Mouse (Mus musculus) lung, adult 2 months (tissue): ENCODE results near the gene Tmem203. TPM values are rescaled to one million over a fixed set of nuclear protein-coding genes. Genes with fewer than 3 reads are reported as not detected.

Experiments
- DNase-seq: peaks from one replicate; pipeline ENCODE4 v3.0.0; 2022
- H3K4me1 ChIP-seq: fragments of 200-500 bp; 2 replicates; pipeline ENCODE4 v1.6.1; 2011; ENCODE audit warnings: low read length; ENCODE audit not compliant: control insufficient read depth, insufficient read depth
- H3K4me3 ChIP-seq: fragments of 200-500 bp; replicated peaks from 2 replicates; pipeline ENCODE3; 2011; ENCODE audit warnings: low read depth, mild to moderate bottlenecking, control low read depth, low read length; ENCODE audit errors: extremely low read depth
- CTCF ChIP-seq: fragments of 200-500 bp; IDR thresholded peaks from 2 replicates; pipeline ENCODE4 v1.5.1; 2011; ENCODE audit warnings: mild to moderate bottlenecking, low read length, control low read depth; ENCODE audit not compliant: insufficient read depth
- POLR2A ChIP-seq: fragments of 200-500 bp; IDR thresholded peaks from 2 replicates; pipeline ENCODE4 v1.6.1; 2011; ENCODE audit warnings: low read depth, mild to moderate bottlenecking, control low read depth, low read length, borderline replicate concordance; ENCODE audit errors: extremely low read depth
- WGBS: fragments of 180-500 bp; shearing (Covaris S2); methylation state at CpG from one replicate; pipeline ENCODE4 v1.1.7; 2018; 5-methylcytosine and 5-hydroxymethylcytosine counted together
- polyA plus RNA-seq: library from polyadenylated mRNA; depleted of rRNA; stranded (reverse); fragments of >200 nt; gene quantifications from 2 replicates; pipeline ENCODE4 v1.2.3, GENCODE M21; 2012

Gene Tmem203
- polyA plus RNA-seq, 1 experiment: 53.5 TPM

- 84% methylated on average over 7 of the region's 7 CpGs for WGBS
- Histone ChIP-seq H3K4me3 (no peak overlapping the region), H3K4me1 (peaks cover 10% of the 10 kb centered on the region)
- no peak for DNase-seq
- TF ChIP-seq POLR2A (no peak), CTCF (no peak)
Measured at GRCm38 (mm10) chr2:25230581-25230980, 24.7 kb upstream of the Tmem203 start.

DNA sequence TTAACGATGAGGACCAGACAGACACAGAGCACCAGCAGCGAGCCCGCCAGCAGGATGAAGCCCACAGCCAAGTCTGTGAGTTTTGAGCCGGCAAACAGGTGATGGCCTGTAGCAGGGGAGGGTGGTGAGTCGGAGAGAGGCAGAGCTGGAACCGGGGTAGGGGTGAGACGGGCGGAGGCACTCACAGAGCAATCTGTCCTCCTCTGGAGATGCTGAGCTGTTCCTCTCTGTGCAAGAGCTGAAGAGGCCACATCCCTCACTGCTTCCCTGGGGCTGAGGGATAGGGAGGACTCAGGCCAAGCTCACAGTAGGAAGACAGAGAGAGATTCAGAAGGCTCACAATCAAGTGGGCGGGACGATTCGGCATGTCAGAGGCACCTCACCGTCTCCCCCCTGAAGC, 24.2 kb upstream of the Tmem203 start:
- TF ChIP-seq POLR2A: no peak
- no peak for TF ChIP-seq CTCF
- Histone ChIP-seq H3K4me3 (no peak overlapping the region), H3K4me1 (peaks cover 10% of the 10 kb centered on the region)
- DNase-seq: no peak
- WGBS: 64% methylated on average over 12 of the region's 12 CpGs

GRCm38 (mm10) chr2:25233421-25233820, 21.8 kb upstream of the Tmem203 start:
- no peak for TF ChIP-seq POLR2A
- no peak for TF ChIP-seq CTCF
- peaks cover 6% of the 10 kb centered on the region; the same call in 1 of the 2 replicates for H3K4me1 ChIP-seq
- no peak overlapping the region for H3K4me3 ChIP-seq
- no peak for DNase-seq
- 56% methylated on average over 4 of the region's 4 CpGs for WGBS

GRCm38 (mm10) chr2:25234050-25234449, 21.2 kb upstream of the Tmem203 start, which contains the start of gene Slc34a3:
Gene Slc34a3 (minus strand): TSS chr2:25234364.
- no peak for DNase-seq
- no peak for TF ChIP-seq CTCF
- no peak for TF ChIP-seq POLR2A
- Histone ChIP-seq H3K4me3 (no peak within 1 kb of the TSS), H3K4me1 (peaks cover 2% of the 10 kb centered on the region; the same call in 1 of the 2 replicates)
- WGBS: 70% methylated on average over 3 of the region's 3 CpGs

- 55% methylated on average over 5 of the region's 5 CpGs for WGBS
- DNase-seq: no peak
- H3K4me3 ChIP-seq: no peak overlapping the region
- no peak for TF ChIP-seq POLR2A
- no peak for TF ChIP-seq CTCF
- 0 out of 2 replicates have a peak, but pooled peaks cover 2% of the 10 kb centered on the region for H3K4me1 ChIP-seq
Measured at GRCm38 (mm10) chr2:25234551-25235220, 20.6 kb upstream of the Tmem203 start.

- TF ChIP-seq POLR2A (no peak), CTCF (no peak)
- 30% methylated on average over 8 of the region's 8 CpGs for WGBS
- H3K4me1 ChIP-seq: peaks cover 5% of the 10 kb centered on the region
- no peak for DNase-seq
- no peak within 1 kb of the TSS for H3K4me3 ChIP-seq
Measured at GRCm38 (mm10) chr2:25236614-25237013, 18.6 kb upstream of the Tmem203 start, which contains the start of gene Rnf224. Gene Rnf224 (minus strand): TSS chr2:25236787.

DNA sequence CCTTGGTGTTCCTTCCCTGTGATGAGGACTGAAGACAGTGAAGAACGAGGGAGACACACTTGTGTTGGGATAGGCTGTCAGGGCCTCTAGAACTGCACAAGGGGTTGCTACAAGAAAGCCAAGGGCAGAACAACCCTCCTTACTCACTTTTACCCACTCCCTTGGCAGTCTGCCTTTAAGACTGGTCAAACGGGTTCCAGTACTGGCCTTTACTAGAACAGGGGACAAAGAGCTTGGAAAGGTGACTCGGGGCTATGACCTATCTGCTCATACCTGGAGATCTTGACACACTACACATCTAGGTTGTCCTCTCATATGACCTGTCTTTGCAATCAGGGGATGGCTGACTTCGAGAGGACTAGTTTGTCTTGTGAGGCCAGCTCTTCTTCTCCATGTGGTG, 17.7 kb upstream of the Tmem203 start:
- Histone ChIP-seq H3K4me3 (no peak overlapping the region), H3K4me1 (peaks cover 6% of the 10 kb centered on the region)
- DNase-seq: peak; percentile 64
- 44% methylated on average over 4 of the region's 4 CpGs for WGBS
- TF ChIP-seq POLR2A: no peak
- no peak for TF ChIP-seq CTCF

- no peak for TF ChIP-seq POLR2A
- TF ChIP-seq CTCF: no peak
- Histone ChIP-seq H3K4me1 (peaks cover 6% of the 10 kb centered on the region), H3K4me3 (no peak overlapping the region)
- no peak for DNase-seq
Measured at GRCm38 (mm10) chr2:25238106-25238505, 17.1 kb upstream of the Tmem203 start.

DNA sequence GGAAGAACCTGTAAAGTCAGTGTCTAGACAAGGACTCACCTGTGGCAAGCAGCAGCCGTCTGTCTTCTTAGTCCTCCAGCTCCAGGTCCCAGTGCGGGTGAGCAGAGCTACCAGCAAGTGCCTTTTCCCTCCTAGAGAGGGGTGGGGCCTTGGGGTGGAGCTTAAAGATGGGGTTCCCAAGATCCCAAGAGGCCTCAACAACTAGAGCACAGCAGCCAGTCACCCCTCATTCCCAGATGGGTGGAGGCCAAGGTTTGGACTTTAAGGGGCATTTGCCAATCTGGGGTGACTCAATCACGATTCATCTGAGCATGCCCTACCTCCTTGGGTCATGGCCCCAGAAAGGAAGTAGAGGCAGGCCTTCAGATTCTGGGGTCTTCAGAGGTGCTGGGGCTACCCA, 15.5 kb upstream of the Tmem203 start:
- WGBS: 75% methylated on average over 3 of the region's 3 CpGs
- peaks cover 6% of the 10 kb centered on the region for H3K4me1 ChIP-seq
- DNase-seq: no peak
- TF ChIP-seq POLR2A (no peak), CTCF (no peak)
- no peak overlapping the region for H3K4me3 ChIP-seq

DNA sequence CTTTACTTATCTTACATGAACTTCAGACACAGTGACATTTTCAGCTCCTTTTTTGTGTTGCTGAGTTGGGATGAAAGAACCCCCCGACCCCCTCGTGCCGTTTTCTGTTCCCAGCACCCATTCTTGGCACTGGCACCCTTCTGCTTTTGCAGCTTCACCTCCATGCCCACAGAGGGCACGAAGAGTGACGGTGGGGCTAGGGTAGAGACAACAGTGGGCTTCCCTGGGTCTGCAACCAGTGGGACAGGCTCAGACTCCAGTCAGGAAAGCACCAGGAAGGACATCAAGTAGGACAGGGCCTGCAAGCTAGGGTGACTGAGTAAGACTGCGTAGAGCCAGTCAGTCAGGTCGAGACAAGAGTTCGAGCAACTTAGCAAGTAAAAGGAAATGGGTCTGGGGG, 14.9 kb upstream of the Tmem203 start:
- DNase-seq: no peak
- no peak overlapping the region for H3K4me3 ChIP-seq
- TF ChIP-seq CTCF: no peak
- no peak for TF ChIP-seq POLR2A
- H3K4me1 ChIP-seq: peaks cover 6% of the 10 kb centered on the region
- WGBS: 63% methylated on average over 8 of the region's 8 CpGs
